Mouse (Mus musculus): ENCODE results near the gene Aff3.

Aff3 gene

GRCm38 (mm10) chr1:38286551-38286950 is 378.2 kb downstream of the Aff3 start:
- no peak for ATAC-seq (ENCODE audit: low TSS enrichment)

- ATAC-seq (ENCODE audit: low TSS enrichment), result peak; percentile 85
Measured at GRCm38 (mm10) chr1:38280549-38280948, 384.2 kb downstream of the Aff3 start.

- ATAC-seq (ENCODE audit: low TSS enrichment), result no peak
Measured at GRCm38 (mm10) chr1:38271312-38271711, 393.4 kb downstream of the Aff3 start.

GRCm38 (mm10) chr1:38268246-38269042 is 396.3 kb downstream of the Aff3 start:
- ATAC-seq (ENCODE audit: low TSS enrichment), result no peak

GRCm38 (mm10) chr1:38263251-38263650 is 401.5 kb downstream of the Aff3 start:
- peak; percentile 74 for ATAC-seq (ENCODE audit: low TSS enrichment)

GRCm38 (mm10) chr1:38262362-38263154 is 402.2 kb downstream of the Aff3 start:
- no peak for ATAC-seq (ENCODE audit: low TSS enrichment)

- ATAC-seq (ENCODE audit: low TSS enrichment), result no peak
Measured at GRCm38 (mm10) chr1:38261076-38261475, 403.7 kb downstream of the Aff3 start.

- no peak for ATAC-seq (ENCODE audit: low TSS enrichment)
Measured at GRCm38 (mm10) chr1:38259541-38260338, 405.0 kb downstream of the Aff3 start.

- ATAC-seq (ENCODE audit: low TSS enrichment), result no peak
Measured at GRCm38 (mm10) chr1:38254426-38254825, 410.3 kb downstream of the Aff3 start.

- ATAC-seq (ENCODE audit: low TSS enrichment), result no peak
Measured at GRCm38 (mm10) chr1:38252766-38253079, 412.0 kb downstream of the Aff3 start.

GRCm38 (mm10) chr1:38252031-38252765 is 412.6 kb downstream of the Aff3 start:
- ATAC-seq (ENCODE audit: low TSS enrichment), result no peak

GRCm38 (mm10) chr1:38251448-38251847 is 413.3 kb downstream of the Aff3 start:
- no peak for ATAC-seq (ENCODE audit: low TSS enrichment)

- no peak for ATAC-seq (ENCODE audit: low TSS enrichment)
Measured at GRCm38 (mm10) chr1:38250246-38250645, 414.5 kb downstream of the Aff3 start.

GRCm38 (mm10) chr1:38249561-38249960 is 415.2 kb downstream of the Aff3 start:
- no peak for ATAC-seq (ENCODE audit: low TSS enrichment)

GRCm38 (mm10) chr1:38248027-38248426 is 416.7 kb downstream of the Aff3 start:
- no peak for ATAC-seq (ENCODE audit: low TSS enrichment)

GRCm38 (mm10) chr1:38242559-38242958 is 422.2 kb downstream of the Aff3 start:
- ATAC-seq (ENCODE audit: low TSS enrichment), result no peak

- ATAC-seq (ENCODE audit: low TSS enrichment), result no peak
Measured at GRCm38 (mm10) chr1:38241801-38242200, 423.0 kb downstream of the Aff3 start.

- ATAC-seq (ENCODE audit: low TSS enrichment), result peak; percentile 51
Measured at GRCm38 (mm10) chr1:38241221-38241666, 423.5 kb downstream of the Aff3 start.

GRCm38 (mm10) chr1:38240438-38241220 is 424.1 kb downstream of the Aff3 start:
- ATAC-seq (ENCODE audit: low TSS enrichment), result peak; percentile 70

- no peak for ATAC-seq (ENCODE audit: low TSS enrichment)
Measured at GRCm38 (mm10) chr1:38239516-38239915, 425.2 kb downstream of the Aff3 start.

- ATAC-seq (ENCODE audit: low TSS enrichment), result no peak
Measured at GRCm38 (mm10) chr1:38237831-38238230, 426.9 kb downstream of the Aff3 start.
